Mouse (Mus musculus) embryo, embryonic 11.5 days (tissue): ENCODE measurements around the gene Tubb2b.

Experiments used
- DNase-seq: peaks from one replicate; pipeline ENCODE4 v3.0.0-alpha.2; 2012; ENCODE audit warnings: low read depth, low spot score

The Tubb2b gene

DNA sequence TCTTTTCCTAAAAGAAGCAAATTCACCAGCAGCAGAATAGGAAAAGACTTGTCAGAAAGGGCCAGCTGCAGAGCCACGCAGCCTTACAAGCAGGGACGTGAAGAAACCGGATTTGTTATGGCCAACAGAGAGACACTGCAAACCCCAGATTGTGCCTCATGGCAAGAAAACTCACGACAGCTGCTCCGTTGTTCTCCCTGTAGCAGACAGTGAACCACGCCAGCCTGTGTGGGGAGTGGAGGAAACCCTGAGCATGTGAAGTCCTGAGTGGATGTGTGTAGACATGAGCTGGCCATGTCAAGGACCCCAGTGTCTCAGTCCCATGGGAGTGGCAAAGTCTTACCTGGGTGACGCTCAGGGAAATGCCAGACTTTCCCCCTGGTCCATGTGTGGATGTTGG lies 6.3 kb upstream of the Tubb2b start:
- DNase-seq: no peak

- no peak for DNase-seq
These were observed 4.0 kb upstream of the Tubb2b start for GRCm38 (mm10) chr13:34134276-34134675.

GRCm38 (mm10) chr13:34133326-34134071 lies 3.2 kb upstream of the Tubb2b start:
- DNase-seq: peak; percentile 32

DNA sequence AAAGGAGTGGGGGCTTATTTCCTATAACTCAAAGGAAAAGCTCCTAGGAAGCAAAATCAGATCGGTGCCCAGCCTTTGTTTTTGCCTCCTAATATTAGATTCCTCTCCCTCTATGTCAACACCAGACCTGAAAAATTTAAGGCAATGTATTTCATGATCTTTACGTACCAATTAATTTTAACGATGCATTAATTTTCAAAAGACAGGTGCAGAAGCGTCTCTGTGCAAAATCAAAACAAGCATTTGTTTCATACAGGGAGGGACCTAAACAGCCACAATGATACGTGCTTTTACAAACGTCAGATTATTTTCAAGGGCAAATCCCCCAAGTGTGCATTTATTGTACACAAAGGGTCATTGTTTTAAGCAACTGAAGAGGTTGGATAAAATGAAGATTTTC lies 2.6 kb upstream of the Tubb2b start:
- DNase-seq: no peak

DNA sequence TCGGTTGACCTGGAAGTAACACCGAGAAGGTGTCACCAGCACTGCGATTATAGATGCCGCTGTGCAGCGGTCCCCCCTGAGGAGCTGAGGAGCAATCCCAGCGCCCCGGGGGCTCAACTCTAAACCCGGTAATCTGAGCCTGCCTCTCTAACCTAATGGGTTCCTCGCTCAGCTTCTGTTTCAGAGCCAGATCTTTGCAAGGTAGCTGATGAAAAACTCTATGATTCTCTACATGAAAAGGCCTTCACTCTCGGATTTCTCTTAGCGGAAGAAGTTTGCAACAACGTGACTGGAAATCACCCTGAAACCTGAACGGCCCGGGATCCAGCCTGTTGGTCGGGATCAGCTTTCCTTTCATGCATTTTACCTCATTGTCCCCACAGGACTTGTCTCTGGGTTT lies 2.0 kb upstream of the Tubb2b start:
- DNase-seq: peak; percentile 27

DNA sequence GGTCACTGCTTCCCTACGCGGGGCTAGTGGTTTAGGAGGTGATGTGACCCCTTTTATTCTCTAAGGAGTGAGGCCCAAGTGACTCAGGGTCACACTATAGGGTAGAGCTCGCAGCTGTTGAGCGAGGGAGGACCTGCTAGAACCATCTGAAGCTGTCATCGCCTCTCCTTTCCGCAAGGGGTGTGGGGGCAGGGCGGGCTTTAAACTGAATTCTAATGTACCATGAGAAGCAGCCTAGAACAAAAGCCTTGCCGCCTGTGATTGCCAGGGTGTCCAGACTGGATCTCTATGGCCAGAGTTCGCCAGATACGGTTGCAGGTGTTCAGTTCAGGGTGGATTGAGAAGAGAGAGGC lies 1.4 kb upstream of the Tubb2b start:
- peak; percentile 66 for DNase-seq

GRCm38 (mm10) chr13:34131011-34131707 lies 893 bp upstream of the Tubb2b start:
- DNase-seq: peak; percentile 71

- DNase-seq: peak; percentile 46
These were observed 611 bp downstream of the Tubb2b start for GRCm38 (mm10) chr13:34129485-34130225.

- DNase-seq: no peak
These were observed 1.8 kb downstream of the Tubb2b start for GRCm38 (mm10) chr13:34128276-34129114.

DNA sequence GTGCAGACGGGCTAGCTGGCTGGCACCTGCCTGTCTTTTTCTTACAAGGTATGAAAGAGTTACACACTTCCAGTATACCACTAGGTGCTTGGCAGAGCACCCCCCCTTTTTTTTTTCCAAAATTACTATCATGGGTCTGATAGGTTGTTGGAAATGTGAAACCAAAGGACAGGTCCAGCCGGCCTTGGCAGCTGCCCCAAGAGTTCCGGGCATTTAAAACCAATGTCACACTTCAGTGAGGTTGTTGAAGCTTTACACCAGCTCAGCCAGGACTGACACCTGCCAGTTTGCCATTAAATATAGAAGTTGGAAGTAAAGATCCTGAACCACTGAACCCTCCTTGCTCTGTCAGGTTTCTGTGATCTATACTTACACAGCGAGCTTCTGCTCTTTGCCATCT lies 4.6 kb downstream of the Tubb2b start:
- no peak for DNase-seq

GRCm38 (mm10) chr13:34120536-34120935 lies 9.7 kb downstream of the Tubb2b start:
- DNase-seq: no peak

DNA sequence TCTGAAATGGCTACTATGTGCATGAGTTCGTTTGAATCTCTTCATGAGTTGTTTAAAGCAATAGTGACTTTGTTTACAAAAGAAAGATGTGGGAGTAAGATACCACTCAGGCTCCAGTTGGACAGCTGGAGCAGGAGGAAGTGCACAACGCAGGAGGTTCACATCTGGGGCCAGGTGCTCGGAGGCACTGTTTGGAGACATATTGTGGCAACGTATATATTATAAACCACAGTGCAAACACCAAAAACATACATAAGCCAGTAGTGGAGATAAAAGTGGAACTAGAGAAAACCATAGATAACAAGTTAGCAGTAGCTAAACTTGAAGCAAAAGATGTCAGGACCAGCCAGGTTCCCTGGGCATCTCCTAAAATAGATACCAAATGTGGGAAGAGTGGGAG lies 10.9 kb downstream of the Tubb2b start:
- DNase-seq: no peak

DNA sequence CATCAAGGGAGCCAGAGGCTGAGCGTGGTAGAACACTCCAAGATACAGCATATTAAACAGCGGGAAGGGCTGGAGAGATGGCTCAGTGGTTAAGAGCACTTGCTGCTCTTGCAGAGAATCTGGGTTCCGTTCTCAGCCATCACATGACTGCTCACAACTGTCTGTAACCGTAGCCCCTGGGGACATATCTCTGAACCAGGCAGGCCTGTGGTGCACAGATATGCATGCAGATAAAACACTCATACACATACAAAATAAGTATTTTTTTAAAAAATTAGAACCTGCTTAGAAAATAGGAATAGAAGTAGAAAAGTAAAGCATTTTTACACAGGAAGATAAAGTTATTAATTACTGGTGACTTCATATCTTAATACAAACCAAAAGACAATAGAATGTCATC lies 11.4 kb downstream of the Tubb2b start:
- no peak for DNase-seq

GRCm38 (mm10) chr13:34116508-34116907 lies 13.8 kb downstream of the Tubb2b start:
- DNase-seq: no peak

- DNase-seq: no peak
These were observed 15.6 kb downstream of the Tubb2b start for GRCm38 (mm10) chr13:34114654-34115053.

DNA sequence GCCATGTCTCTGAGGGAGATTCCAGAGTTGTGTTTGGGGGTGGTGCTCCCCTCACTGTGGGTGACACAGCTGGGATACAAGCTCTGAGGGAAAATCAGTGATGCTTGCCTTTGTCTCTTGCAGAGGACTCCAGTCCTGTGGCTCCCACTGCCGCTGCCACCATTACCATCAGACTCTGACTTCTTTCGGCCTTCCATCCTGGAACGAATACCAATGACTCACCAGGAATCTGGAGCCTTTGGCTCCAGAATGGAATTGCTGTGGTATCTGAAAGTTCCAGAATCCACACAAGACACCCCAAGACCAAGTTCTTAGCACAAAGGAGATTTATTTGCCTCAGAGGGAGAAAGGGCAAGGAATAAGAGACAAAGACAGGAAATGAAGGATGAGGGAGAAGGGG lies 17.2 kb downstream of the Tubb2b start:
- no peak for DNase-seq

GRCm38 (mm10) chr13:34112369-34113081 lies 17.7 kb downstream of the Tubb2b start:
- DNase-seq: no peak

DNA sequence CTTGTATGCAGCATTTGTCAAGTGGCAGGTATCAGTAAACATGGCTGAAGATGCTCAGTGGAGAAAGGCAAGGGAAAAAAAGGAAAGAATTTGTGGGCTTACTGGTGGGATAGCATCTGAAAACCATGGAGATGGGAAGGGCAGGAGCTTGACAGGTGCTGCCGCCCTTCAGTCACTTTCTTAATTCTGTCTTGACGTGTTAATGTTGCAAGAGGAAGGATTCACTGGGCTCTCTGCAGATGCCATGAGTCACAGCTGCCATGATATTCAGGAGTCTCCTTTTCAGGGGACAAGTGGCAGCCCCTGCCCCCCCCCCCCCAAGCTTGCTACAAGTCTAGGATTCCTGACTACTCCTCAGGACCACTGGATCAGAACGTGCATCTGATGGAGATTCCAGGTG lies 18.4 kb downstream of the Tubb2b start:
- DNase-seq: no peak

- DNase-seq: no peak
These were observed 19.2 kb downstream of the Tubb2b start for GRCm38 (mm10) chr13:34111019-34111418.

GRCm38 (mm10) chr13:34109677-34110058 lies 20.6 kb downstream of the Tubb2b start:
- no peak for DNase-seq

DNA sequence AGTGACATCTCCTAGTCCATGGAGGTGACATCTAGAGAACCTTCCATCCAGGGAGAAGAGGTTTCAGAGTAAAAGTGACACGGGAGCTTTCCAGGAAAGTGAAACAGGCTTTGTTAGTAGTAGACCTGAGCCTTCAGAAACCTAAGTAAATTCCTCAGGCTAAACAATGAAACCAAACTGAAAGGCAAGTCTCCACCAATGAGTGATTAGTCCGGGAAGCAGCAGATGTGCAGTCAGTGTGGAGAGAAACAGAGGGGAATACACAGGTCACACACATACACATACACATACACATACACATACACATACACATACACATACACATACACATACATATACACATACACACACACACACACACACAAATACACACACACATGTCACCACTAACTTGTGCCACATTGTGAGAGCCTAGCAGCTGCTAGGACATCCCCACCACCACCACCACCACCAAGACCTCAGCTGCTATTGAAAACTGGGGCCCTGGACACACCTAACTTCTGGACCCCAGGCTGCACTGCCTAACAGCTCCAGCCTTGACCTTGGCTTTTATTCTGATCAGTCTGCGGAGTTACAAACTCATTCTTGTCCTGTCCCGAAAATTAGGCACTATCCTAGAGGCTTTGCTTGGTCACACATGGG lies 21.1 kb downstream of the Tubb2b start:
- no peak for DNase-seq
